Mouse (Mus musculus) kidney, postnatal 25 days (tissue): Measurements from ENCODE around the gene Cpd.
"Not testable (repeated sequence)": the region's sequence is repeated elsewhere in the genome, so short reads cannot be mapped to it uniquely, and the experiment has no call there.

Experiments
- DNase-seq, 2 experiments: peaks; one replicate each; pipeline ENCODE4 v3.0.0; 2021; ENCODE audit warnings: mixed read lengths in 2 of 2

Cpd gene

GRCm38 (mm10) chr11:76846011-76846877 is 574 bp downstream of the Cpd start:
- DNase-seq = peak; percentile 55 to 75

- peak; percentile 21 to 40 for DNase-seq
Observed at GRCm38 (mm10) chr11:76845275-76845980, 1.4 kb downstream of the Cpd start.

GRCm38 (mm10) chr11:76838573-76838972 is 8.2 kb downstream of the Cpd start:
- DNase-seq = no peak

- DNase-seq = no peak
Observed at GRCm38 (mm10) chr11:76836317-76836716, 10.5 kb downstream of the Cpd start.

GRCm38 (mm10) chr11:76835868-76836267 is 10.9 kb downstream of the Cpd start:
- DNase-seq = no peak

- DNase-seq = no peak
Observed at GRCm38 (mm10) chr11:76834665-76835064, 12.2 kb downstream of the Cpd start.

- no peak for DNase-seq
Observed at GRCm38 (mm10) chr11:76824885-76825265, 21.9 kb downstream of the Cpd start.

GRCm38 (mm10) chr11:76824238-76824884 is 22.5 kb downstream of the Cpd start:
- DNase-seq = no peak

GRCm38 (mm10) chr11:76823641-76824040 is 23.2 kb downstream of the Cpd start:
- DNase-seq = no peak

- DNase-seq = no peak
Observed at GRCm38 (mm10) chr11:76821353-76821752, 25.5 kb downstream of the Cpd start.

- no peak for DNase-seq
Observed at GRCm38 (mm10) chr11:76817664-76818063, 29.2 kb downstream of the Cpd start.

GRCm38 (mm10) chr11:76810706-76811495 is 35.9 kb downstream of the Cpd start:
- peak; percentile 72 to 74 for DNase-seq

- DNase-seq = no peak
Observed at GRCm38 (mm10) chr11:76809450-76809849, 37.4 kb downstream of the Cpd start.

GRCm38 (mm10) chr11:76808550-76808949 is 38.3 kb downstream of the Cpd start:
- no peak for DNase-seq

GRCm38 (mm10) chr11:76807007-76807679 is 39.7 kb downstream of the Cpd start:
- DNase-seq = no peak

- no peak for DNase-seq
Observed at GRCm38 (mm10) chr11:76806026-76806425, 40.8 kb downstream of the Cpd start.

GRCm38 (mm10) chr11:76805072-76805471 is 41.7 kb downstream of the Cpd start:
- DNase-seq = not testable (repeated sequence)

- peak; percentile 52 to 71 for DNase-seq
Observed at GRCm38 (mm10) chr11:76803266-76803665, 43.6 kb downstream of the Cpd start.

GRCm38 (mm10) chr11:76797236-76797635 is 49.6 kb downstream of the Cpd start:
- no peak for DNase-seq

- DNase-seq = no peak
Observed at GRCm38 (mm10) chr11:76795326-76795725, 51.5 kb downstream of the Cpd start.

GRCm38 (mm10) chr11:76791331-76791730 is 55.5 kb downstream of the Cpd start:
- no peak for DNase-seq

- peak; percentile 49 to 81 for DNase-seq
Observed at GRCm38 (mm10) chr11:76789252-76789651, 57.6 kb downstream of the Cpd start.
